Mouse (Mus musculus): ENCODE data around the gene Zbtb7a.

Gene Zbtb7a

DNA sequence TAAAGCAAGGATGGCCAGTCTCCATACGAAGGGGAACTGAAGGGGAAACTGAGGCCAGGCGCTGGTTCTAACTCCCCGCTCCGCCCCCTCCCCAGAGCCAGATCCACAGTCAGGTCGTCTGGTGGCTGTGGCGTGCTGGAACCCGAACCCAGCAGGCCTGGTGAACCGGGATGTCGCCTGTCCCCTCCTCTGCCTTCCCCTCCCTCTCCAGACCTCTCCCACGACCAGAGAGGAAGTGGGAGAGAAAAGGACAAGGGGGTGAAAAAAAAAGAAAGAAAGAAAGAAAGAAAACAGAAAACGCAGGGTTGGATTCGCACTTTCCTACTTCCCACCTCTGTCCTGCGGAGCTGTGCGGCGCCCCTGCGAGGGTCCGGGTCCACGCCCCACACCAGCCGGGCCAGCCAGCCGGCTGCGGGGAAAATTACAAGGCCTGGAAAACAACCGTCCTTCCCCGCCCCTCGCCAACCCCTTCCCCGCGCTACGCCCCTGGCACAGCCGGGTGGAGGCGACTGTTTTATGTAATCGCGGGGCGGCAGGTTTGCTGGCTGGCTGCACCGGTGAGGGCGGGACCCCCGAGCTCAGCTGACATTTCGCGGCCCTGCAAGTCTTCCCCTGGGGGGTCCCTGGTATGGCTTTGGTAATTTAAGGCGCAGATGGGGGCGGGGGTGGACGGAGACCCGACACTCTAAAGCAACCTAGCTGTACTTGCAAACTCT, at the start of gene Zbtb7a:
Zbtb7a (plus strand) TSS at position 255 of the 716 bp plus-strand sequence.
- DNase-seq (ENCODE audit: low spot score in 2 of 2), result peak in 1 of 2 experiments; percentile 64

DNA sequence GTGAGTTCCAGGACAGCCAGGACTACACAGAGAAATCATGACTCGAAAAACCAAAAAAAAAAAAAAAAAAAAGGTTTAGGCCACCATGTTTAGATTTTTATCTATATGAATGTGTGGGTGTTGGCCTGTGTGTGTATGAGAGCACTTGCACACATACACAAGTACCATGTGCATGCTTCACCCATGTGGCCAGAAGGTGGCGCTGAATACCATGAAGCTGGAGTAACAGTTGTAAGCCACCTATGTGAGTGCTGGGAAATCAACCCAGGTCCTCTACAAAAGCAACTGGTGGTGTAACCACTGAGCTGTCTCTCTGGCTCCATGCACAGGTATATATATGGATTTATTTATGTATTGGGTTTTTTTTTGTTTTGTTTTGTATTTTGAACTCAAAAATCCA, 48.0 kb upstream of the Zbtb7a start:
- DNase-seq (ENCODE audit: low spot score in 2 of 2), result no peak

DNA sequence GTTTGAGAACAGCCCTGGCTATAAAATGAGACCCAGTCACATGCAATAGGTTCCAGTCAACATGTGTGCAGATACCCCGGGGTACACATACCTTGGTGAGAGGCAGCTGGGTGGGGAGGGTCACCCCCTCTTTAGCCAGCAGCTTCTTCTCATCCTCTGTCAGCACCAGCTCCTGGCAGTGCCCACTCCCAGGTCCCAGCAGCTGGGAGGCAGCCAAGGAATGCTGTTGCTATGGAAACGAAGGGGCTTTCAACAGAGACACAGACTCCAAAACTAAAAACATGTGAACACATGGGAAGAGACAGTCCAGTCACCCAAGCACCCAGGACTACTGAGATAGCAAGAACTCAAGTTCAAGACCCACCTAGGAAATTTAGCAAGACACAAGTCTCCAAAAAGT, 45.8 kb upstream of the Zbtb7a start:
- DNase-seq (ENCODE audit: low spot score in 2 of 2), result peak; percentile 83 to 87

DNA sequence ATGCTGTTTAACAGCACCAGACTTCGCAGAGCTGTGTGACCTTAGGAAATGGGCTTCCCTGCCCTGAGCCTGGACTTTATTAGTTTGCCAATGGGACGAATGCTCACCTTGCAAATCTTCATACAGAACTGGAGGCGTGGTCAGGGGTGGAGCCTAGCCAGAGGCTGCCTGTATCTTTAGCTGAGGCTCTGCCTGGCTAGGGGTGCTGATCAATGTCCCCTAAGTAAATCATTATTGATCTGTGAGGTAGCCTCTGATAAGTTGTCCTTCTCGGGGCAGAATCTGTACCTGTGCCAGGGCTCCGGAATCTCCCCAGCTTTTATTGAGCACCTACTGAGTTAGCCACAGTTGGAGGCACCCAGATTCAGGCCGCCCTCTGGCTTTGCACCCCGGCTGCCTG, 44.4 kb upstream of the Zbtb7a start:
- no peak for DNase-seq (ENCODE audit: low spot score in 2 of 2)

DNA sequence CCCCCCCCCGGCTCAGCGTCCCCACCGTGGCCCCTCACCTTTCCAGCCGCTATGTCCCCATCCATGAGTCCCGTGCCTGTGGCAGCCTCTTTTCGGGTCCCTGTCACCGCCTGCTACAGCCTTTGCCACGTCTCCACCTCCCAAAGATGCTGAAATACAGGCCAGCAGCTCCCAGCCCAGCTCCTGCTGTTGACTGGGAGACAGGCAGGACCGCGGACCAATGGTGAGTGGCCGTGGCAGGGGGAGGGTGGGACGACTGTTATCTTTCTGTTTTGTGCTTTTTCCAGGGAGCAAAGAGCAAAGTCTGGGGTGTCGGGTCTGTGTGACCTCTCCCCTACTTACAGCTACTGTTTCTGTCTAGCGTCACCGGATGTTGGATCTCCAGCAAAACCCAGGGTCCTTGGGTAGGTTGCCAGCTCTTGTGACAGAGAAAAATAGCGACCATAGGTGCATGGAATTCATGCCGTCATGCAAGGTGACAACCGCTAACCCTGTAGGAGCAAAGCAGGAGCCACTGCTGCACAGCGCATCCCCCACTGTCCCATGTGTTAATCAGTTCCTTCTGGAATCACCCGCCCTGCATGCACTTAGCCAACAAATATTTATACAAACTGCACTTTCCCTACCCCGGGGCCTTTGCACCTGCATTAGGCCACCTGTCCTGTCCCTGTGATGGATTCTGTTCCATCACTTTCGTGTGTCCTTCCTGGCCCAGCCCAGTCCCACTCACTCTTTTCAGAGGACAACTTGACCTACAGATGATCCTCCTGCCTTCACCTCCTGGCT, 42.4 kb upstream of the Zbtb7a start:
- DNase-seq (ENCODE audit: low spot score in 2 of 2), result no peak

DNA sequence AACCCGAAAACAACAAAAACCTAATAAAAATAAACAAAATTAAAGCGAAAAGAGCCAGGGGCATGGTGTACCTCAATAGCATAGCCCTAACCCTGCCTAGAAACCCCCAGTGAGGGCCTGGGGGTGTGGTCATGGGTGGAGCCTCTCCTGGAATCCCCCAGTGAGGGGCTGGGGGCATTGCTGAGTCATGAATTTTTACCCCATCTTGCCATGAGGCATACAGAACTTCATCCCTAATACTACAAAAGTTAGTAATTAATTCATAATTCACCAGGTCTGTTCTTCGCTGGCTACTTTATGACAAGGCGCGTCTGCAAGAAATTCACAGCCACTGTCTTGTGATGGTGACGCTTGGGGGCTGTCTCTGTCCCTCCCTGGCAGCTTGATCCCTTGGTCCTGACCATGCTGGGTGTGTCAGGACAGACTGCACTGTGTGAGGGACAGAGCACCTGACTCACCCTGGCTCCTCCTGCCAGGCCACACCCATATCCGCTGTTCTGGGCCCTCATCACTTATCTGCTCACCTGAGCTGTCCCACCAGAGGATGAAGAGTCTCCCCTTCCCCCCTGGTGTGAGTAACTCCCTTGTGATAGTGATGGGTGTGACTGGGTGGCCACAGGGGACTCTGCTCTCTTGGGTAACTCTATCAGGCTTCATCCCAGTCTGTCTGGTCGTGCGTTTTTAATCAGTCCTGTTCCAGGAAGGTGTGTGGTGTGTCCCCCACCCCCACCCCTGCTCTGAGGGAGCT, 39.9 kb upstream of the Zbtb7a start:
- DNase-seq (ENCODE audit: low spot score in 2 of 2), result no peak

DNA sequence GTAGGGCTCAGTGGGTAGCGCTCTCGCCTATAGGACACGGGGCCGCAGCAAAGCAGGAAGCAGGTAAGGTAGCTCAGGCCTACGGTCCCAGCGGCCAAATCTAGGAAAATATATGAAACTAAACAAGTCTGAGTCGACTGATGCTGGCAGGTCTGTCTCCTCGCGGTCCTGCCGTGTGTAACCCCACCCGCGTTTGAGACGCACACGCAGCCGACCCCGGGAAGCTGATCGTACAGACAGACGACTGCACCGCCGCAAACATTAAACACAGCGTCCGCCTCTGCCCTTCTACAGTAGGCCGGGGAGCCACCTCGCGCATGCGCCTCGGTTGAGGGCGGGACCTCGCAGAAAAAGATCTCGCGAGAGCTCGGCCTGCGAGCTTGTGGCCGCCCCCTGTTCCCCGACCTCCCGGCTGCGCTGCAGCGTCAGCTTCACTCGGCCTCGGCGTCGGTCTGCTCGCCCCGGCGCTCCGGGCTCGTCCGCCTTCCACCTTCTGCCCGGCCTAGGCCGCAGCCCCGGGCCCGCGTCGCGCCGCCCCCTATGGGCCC, 29.4 kb upstream of the Zbtb7a start, which contains the start of gene Map2k2:
Map2k2 (plus strand) TSS at position 351 of the 548 bp plus-strand sequence.
- peak; percentile 97 to 98 for DNase-seq (ENCODE audit: low spot score in 2 of 2)

DNA sequence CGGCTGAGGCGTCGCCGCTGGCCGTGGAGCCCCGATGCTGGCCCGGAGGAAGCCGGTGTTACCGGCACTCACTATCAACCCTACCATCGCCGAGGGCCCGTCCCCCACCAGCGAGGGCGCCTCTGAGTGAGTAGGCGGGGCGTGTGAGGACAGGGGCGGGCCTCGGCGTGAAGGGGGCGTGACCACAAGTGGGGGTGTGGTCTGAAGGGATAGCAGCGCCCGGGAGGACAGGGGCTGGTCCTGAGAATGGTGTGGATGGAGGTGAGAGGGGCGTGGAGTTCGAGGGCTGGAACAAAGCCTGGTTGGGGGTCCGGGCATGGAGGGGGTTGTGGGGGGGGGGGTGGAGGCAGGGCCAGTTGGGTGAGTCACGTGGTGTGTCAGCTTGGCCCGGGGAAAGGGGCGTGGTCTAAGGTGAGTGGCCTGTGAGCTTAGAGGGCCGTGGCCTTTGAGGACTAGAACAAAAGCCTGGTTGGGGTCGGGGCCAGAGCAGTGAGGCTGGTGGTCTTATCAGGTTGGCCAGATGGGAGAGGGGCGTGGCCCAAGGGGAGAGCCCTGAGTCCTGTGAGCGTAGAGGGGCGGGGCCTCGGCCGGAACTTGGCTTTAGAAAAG, 28.8 kb upstream of the Zbtb7a start:
- peak; percentile 90 to 91 for DNase-seq (ENCODE audit: low spot score in 2 of 2)

DNA sequence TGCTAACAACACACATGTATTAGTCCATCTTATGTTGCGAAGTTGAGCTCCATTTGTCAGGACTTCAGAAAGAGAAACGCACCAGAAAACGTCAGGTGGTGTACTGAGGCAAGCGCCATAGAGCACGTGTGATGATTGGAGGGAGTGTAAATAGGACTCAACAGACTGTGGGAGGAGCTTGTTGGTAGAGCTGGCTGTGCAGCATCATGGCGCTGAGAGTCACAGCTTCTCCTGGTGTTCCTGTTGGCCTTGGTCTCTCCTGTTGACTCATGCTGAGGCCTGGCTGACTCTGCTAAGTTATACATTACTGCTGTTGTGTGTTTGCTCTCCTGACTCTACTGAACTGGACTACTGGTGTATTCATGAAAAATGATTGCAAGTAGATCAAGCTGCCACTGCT, 22.1 kb upstream of the Zbtb7a start:
- no peak for DNase-seq (ENCODE audit: low spot score in 2 of 2)

DNA sequence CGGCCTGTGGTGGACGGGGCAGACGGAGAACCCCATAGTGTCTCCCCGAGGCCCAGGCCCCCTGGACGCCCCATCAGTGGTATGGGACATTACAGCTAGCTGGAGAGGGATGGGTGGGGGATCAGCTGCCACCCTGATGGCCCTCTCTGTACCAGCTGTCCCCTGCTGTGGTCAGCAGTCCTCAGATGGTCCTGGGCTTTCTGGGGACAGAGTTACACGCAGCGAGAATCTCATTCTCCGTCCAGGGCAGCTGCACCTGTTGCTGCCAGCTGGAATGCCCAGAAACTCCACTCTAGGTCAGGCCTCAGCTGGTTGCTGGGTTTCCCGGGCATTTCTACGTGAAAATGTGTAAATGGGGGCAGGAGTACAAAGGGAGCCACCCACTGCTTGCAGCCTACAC, 15.4 kb upstream of the Zbtb7a start:
- no peak for DNase-seq (ENCODE audit: low spot score in 2 of 2)

DNA sequence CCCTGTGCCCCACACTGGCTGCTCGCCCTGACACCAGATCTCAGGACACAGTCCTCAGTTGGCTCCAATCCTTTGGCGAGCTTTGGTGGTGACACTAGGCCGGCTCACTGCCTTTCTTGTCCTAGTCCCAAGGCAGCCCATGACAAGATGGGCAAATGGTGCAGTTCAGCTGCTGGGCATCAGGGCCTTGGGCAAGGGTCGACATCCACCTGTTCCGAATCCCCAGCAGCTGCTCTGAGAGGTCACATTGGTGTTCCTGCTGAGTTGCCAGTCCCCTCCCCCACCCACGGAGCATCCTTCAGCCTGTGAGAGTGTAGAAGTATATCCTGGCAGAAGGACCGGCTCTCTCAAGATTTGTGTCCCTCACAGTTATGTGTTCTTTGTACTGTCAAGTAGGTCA, 14.4 kb upstream of the Zbtb7a start:
- no peak for DNase-seq (ENCODE audit: low spot score in 2 of 2)

DNA sequence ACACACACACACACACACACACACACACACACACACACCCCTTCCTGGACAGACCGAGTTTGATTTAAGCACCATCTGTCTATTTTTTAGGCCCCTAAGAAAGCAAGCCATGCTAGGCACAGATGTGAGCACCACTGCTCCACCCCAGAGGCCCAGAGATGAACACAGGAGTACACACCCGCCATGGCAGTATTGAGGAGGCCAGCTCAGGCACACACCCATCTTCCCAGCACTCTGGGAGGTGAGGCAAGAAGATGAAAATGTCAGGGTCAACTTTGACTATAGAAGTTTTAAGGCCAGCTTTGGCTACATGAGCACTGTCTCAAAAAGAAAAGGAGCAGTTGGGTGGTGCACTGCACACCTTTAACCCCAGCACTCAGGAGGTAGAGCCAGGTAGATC, 12.1 kb upstream of the Zbtb7a start:
- DNase-seq (ENCODE audit: low spot score in 2 of 2), result no peak

DNA sequence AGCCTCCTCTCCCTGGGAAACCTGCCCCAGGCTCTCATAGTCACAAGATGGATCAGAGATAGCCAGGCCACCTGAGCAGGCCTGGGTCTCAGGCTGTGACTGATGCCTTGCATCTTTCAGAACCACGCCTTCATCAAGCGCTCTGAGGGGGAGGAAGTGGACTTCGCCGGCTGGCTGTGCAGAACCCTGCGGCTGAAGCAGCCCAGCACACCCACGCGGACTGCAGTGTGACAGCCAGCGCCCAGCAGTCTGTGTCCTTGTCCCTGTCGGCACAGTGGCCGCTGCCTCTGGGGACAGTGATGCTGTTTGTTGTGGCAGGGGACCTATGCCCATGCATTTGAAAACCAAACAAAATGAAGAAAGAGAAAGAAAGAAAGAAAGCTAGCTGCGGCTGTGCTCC, 11.5 kb upstream of the Zbtb7a start:
- no peak for DNase-seq (ENCODE audit: low spot score in 2 of 2)

DNA sequence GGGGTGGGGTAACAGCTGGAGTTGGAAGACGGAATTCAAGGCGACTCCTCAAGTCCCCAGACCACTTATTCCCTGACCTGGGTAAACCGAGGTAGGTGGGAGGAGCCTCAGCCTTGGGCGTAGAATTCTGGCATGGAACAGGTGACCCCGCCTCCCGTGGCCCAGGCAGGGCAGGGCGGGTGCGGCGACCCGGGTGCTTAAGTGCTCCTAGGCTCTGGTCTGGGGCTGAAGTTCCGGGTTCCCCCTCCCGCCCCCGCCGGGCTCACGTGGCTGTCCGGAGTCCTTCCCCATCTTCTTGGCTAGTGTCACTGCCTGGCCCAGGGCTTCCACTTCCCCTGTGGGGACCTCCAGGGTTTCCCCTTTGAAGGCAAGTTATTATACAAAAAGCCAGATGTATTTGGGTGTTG, 836 bp upstream of the Zbtb7a start:
- DNase-seq (ENCODE audit: low spot score in 2 of 2), result peak; percentile 67 to 72

DNA sequence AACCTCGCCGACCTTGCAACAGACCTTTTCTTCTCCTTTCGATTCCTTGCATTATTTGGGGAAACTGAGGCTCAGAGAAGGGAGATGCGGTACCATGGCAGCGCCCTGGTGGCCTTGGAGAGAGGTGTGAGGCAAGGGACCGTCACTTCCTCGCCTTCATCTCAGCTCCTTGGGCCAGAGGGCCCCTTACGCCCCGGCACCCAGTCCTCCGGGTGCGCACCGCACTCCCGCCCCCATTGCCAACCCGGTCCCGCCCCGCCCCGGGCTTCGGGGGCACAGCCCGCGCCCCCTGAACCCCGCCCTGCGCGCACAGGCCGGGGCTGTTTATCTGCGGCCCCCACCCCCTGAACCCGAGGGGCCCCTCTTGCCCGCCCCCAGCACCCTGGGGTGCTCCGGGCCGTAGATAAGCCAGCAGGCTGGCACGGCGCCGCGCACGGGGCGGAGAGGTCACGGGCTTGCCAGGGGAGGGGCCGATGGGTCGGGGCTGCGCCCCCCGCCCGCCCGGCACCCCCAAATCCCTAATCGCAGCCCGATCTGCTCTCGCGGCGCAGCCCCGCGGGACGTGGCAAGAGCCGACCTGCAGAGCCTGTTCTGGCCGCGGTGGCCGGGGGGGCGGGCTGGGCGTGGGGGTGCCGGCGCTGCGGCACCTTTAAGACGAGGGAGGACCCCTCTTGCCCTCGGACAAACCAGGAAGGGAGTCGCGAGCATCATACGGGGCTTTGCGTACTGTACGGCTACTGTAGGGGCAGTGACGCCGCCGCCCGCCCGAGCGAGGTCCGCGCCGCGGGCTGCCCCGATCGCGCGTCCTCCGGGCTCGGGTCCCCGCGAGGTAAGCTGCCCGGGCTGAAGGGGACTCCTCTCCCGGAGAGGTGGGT, 1.0 kb downstream of the Zbtb7a start:
- DNase-seq (ENCODE audit: low spot score in 2 of 2), result peak; percentile 83 to 86

DNA sequence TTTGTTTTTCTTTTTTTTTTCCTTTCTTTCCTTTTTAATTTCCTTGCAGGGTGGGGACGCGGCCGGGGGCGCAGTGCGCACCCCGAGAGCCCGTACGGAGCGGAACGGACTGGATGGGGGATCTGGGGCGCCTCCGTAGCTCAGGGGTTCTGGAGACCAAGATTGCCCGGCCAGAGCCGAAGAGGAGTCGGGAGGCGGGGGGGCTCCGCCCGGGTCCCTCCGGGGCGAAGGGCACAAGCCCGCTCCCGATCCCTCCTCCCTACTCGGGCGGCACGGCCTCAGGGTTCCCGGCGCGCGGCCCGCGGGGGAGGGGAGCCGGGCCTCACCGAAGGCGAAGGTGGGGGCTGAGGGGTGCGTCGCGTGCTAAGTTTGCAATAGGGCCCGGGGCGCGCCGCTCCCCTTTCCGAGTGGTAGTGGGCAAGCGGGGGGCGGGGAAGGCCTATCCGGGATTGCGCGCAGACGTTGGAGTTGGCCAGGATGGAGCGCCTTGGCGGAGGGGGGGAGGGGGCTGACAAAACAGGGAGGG, 1.7 kb downstream of the Zbtb7a start:
- DNase-seq (ENCODE audit: low spot score in 2 of 2), result no peak

DNA sequence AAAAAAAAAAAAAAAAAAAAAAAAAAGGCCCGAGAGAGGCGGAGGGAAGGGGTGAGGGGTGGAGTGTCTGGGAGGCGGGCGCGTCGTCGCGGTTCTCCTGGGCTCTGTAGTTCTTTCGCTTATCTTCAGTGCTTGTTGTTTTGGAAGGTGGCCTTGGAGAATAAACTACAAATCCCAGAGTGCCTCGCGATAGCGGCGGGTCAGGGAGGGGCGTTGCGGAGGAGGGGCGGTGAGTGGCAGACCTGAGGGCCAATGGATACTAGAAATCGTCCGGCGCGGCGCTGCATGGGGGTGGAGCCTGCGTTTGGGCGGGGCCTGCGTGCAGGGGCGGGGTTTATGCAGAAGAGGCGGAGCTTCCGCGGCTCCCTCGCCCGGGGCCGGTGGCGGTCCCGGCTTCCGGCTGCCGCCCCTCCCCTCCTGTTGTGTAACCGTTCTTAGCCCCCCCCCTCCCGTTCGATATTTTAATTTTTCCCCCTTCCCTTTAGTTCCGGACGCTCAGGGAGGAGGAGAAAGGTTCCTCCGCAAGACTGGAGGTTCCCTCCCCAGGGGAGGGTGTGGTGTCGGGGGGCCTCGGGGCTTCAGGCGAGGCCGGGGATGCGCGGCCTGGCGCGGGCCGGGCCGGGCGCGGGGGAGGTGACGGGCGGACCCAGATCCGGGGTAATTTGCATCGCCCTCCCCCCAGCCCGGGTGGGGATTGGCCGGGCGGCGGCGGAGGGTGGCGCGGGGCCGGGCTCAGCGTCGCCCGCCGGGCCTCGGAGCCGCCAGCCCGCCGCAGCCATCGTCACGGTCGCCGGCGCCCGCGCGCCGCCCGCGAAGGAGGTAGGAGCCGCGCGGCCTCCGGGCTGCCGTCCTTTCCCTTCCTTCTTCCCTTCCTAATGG, 2.5 kb downstream of the Zbtb7a start:
- DNase-seq (ENCODE audit: low spot score in 2 of 2), result peak; percentile 99 to 100

DNA sequence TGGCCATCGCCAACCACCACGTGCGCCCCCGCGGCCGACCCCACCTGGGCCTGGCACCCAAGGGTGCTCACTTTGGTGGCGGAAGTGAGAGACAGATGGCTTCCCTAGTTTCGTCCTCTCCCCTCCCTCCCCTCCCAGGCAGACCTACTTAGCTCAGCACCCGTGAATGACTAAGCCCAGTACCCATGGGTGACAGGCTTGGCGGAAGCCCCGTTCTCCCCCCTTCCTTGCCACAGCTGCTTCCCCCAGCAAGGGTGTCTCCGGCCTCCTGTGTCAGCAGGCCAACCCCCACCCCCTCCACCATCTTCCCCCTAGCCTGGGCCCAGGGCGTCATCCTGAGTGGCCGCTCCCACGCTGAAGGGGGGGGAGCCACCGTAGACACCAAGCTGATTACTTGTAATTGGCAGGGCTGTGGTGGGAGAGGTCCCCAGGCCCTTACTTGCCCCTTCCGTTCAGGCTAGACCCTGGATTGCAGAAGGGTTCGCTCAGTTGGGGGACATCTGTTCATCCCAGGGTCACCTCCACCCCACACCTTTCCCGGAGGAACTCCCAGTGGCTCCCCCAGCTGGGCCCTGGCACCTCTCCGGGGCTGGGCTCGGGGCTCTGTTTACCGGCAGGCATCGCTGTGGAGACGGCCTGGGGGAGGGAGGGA, 3.2 kb downstream of the Zbtb7a start:
- peak; percentile 54 to 74 for DNase-seq (ENCODE audit: low spot score in 2 of 2)

Data from right cerebral cortex, postnatal 10 days (tissue).